Mouse (Mus musculus) neural tube, embryonic 15.5 days (tissue): Measurements from ENCODE around the gene Stmnd1. TPM values are rescaled to one million over a fixed set of nuclear protein-coding genes. Genes with fewer than 3 reads are reported as not detected.
A peak's percentile ranks its signal among the peaks of the same experiment; 100 is the strongest.
"Not testable (repeated sequence)": the region's sequence is repeated elsewhere in the genome, so short reads cannot be mapped to it uniquely, and the experiment has no call there.

Experiments used
- ATAC-seq: fragments of 200-750 bp; cut with Nextera tagmentation; 2 replicates; pipeline ENCODE4 v1.8.0; 2017; ENCODE audit warnings: mild to moderate bottlenecking, moderate TSS enrichment, moderate library complexity; ENCODE audit not compliant: low FRiP score
- H3K27ac ChIP-seq: fragments of 300-500 bp; sonication (generic); replicated peaks from 2 replicates; pipeline ENCODE4 v1.5.1; 2015; ENCODE audit warnings: mild to moderate bottlenecking, inconsistent platforms
- H3K27me3 ChIP-seq: fragments of 300-500 bp; sonication (generic); replicated peaks from 2 replicates; pipeline ENCODE4 v1.6.1; 2015; ENCODE audit warnings: inconsistent platforms
- H3K36me3 ChIP-seq: fragments of 300-500 bp; sonication (generic); 2 replicates; pipeline ENCODE4 v1.6.1; 2015; ENCODE audit warnings: inconsistent platforms
- H3K4me1 ChIP-seq: fragments of 300-500 bp; sonication (generic); 2 replicates; pipeline ENCODE4 v1.6.1; 2015; ENCODE audit warnings: inconsistent platforms
- H3K4me2 ChIP-seq: fragments of 300-500 bp; sonication (generic); 2 replicates; pipeline ENCODE4 v1.6.1; 2015; ENCODE audit warnings: inconsistent platforms, mild to moderate bottlenecking, moderate library complexity
- H3K4me3 ChIP-seq: fragments of 300-500 bp; sonication (generic); replicated peaks from 2 replicates; pipeline ENCODE4 v1.5.1; 2015; ENCODE audit warnings: mild to moderate bottlenecking, inconsistent platforms
- H3K9ac ChIP-seq: fragments of 300-500 bp; sonication (generic); replicated peaks from 2 replicates; pipeline ENCODE4 v1.6.1; 2015; ENCODE audit warnings: mild to moderate bottlenecking, inconsistent platforms
- H3K9me3 ChIP-seq: fragments of 300-500 bp; sonication (generic); replicated peaks from 2 replicates; pipeline ENCODE4 v1.6.1; 2016; ENCODE audit warnings: inconsistent platforms
- WGBS: fragments of 180-500 bp; shearing (Covaris S2); methylation state at CpG from one replicate; pipeline ENCODE4 v1.1.7; 2015; ENCODE audit warnings: mixed read lengths; 5-methylcytosine and 5-hydroxymethylcytosine counted together
- polyA plus RNA-seq: library from polyadenylated mRNA; unstranded; fragments of >200 nt; fragmentation: Nextera tagmentation; extraction: Ambion mirVana; gene quantifications from 2 replicates; pipeline ENCODE4 v1.2.1, GENCODE M21; 2015

The Stmnd1 gene
- 0.31 and 0.33 TPM in 2 replicates for polyA plus RNA-seq

DNA sequence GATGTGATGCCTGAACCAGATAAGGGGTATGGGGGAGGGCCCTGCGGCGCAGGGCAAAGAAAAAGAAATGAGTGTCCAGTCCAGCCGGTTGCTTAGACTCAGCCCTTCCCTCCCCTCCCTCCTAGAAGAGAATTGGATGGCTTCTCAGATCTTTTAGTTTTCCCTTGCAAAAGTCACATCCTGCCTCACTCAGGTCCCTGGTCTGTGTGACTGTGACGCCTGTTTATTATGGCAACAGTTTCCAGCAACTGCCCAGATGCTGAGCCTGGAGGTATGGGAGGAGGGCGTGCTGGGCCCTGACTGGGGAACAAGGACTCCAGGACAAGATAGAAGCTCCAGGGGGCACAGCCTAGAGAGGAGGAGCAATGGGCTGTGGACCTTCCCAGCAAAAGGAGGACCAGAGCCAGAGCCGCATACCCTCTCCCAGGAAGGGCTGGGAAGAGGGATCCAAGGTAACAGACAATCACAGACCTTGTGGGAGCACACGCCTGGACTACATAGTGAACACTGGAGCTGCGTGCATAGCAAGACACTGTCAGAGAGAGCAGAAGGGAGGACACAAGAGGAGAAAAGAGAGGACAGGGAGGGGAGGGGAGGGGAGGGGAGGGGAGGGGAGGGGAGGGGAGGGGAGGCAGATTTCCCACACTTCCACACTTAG lies at the start of gene Stmnd1:
TSS of gene Stmnd1 (plus strand) at position 269 of the 658 bp plus-strand sequence.
- Histone ChIP-seq H3K4me2 (peak within 1 kb of the TSS; percentile 45), H3K27ac (peak within 1 kb of the TSS; percentile 48; the same call in 1 of the 2 replicates), H3K4me1 (peaks cover 25% of the 10 kb centered on the region), H3K4me3 (no peak within 1 kb of the TSS; the same call in 1 of the 2 replicates), H3K36me3 (no peaks in the 10 kb centered on the region), H3K9me3 (no peaks in the 10 kb centered on the region), H3K9ac (no peak within 1 kb of the TSS), H3K27me3 (no peaks in the 10 kb centered on the region)
- WGBS, result 21% methylated on average over 7 of the region's 8 CpGs
- no peak for ATAC-seq

DNA sequence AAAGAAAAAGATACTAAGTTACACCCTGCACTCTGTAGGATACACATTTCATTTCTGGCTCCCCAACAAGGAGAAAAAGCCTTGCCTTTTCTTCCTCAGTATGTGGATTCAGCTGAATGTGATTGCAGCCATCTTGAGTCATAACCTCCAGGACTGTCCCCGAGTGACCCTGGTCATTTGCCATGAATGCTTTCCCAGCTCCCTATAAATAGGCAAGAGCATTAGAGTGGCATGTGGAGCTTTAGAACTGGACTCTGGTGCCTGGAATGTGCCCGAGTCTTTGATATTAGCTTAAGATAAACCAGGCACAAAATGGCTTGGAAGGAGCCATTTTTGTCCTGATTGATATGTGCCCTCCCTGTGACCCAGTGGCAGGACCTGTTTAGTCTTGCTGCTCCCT lies 46.6 kb upstream of the Stmnd1 start:
- Histone ChIP-seq H3K4me2 (no peak overlapping the region), H3K4me1 (0 out of 2 replicates have a peak, but pooled peaks cover 3% of the 10 kb centered on the region), H3K9ac (no peak overlapping the region), H3K27ac (no peak overlapping the region), H3K9me3 (no peaks in the 10 kb centered on the region), H3K4me3 (no peak overlapping the region), H3K27me3 (no peaks in the 10 kb centered on the region), H3K36me3 (no peaks in the 10 kb centered on the region)
- WGBS, result 75% methylated on average over 2 of the region's 2 CpGs
- no peak for ATAC-seq

DNA sequence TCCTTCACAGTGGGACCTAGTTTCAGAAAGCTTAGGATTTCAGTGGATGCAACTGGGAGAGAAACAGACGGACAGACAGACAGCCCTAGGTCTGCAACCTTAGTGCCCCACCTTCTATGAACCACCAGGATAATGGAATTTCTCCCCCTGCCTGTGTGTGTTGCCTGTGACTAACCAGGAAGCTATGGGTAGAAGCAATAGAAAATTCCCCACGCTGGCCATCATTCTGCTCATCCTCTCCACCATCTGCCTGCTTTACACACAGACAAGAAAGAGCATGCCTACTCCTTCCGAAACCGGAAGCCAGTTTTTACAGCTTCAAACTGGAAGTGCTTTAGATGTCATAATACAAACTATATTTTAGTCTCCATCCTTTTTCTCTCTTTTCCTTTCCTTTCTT lies 46.0 kb upstream of the Stmnd1 start:
- no peaks in the 10 kb centered on the region for H3K4me1 ChIP-seq
- WGBS, result 86% methylated on average over 4 of the region's 4 CpGs
- H3K9ac ChIP-seq, result no peak overlapping the region
- H3K9me3 ChIP-seq, result no peaks in the 10 kb centered on the region
- no peak overlapping the region for H3K27ac ChIP-seq
- no peak overlapping the region for H3K4me2 ChIP-seq
- no peak overlapping the region for H3K4me3 ChIP-seq
- no peaks in the 10 kb centered on the region for H3K36me3 ChIP-seq
- no peaks in the 10 kb centered on the region for H3K27me3 ChIP-seq
- no peak for ATAC-seq

DNA sequence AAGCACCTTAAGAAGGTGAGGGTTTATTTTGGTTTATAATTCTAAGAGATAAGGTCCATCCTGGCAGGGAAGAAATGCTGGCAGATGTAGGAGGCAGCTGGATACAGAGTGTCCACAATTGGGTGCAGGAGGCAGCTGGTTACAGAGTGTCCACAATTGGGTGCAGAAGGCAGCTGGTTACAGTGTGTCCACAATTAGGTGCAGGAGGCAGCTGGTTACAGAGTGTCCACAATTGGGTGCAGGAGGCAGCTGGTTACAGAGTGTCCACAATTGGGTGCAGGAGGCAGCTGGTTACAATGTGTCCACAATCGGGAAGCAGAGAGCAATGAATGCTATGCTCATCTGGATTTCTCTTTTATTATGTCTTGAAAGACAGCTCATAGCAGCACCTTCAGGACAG lies 44.8 kb upstream of the Stmnd1 start:
- 100% methylated on average over 1 of the region's 1 CpGs for WGBS
- H3K27ac ChIP-seq, H3K4me3 ChIP-seq, H3K9me3 ChIP-seq, H3K27me3 ChIP-seq, H3K9ac ChIP-seq, H3K4me2 ChIP-seq, ATAC-seq, H3K4me1 ChIP-seq, H3K36me3 ChIP-seq: not testable (repeated sequence)

DNA sequence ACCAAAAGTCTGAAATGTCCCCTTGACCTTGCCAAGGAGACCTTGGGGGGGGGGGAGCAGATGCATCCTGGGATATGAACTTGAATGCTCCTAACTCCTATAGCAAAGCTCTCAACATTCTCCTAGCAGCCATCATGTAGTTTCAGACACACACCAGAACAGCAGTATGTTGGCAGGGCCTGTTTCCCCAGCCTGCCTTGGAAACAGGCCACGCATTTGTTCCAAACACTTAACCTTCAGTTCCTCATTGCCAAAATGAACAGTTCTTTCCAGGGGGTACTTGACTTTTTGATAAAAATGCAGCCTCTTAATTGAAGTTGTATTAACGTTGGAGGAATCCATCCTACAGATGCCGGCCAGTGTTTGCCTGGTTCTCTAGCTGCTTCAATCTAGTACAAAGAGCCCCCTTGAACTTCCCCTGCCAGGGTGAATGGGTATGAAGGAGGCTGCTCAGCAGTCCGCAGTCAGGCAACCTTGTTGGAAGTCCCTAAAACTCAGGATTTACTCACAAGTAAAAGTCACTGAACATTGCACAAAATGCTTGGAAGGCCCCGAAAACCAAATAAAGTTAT lies 41.9 kb upstream of the Stmnd1 start:
- Histone ChIP-seq H3K4me3 (no peak overlapping the region), H3K9ac (no peak overlapping the region), H3K4me2 (no peak overlapping the region), H3K36me3 (no peaks in the 10 kb centered on the region), H3K9me3 (no peaks in the 10 kb centered on the region), H3K4me1 (no peaks in the 10 kb centered on the region), H3K27me3 (no peaks in the 10 kb centered on the region), H3K27ac (no peak overlapping the region; the same call in 1 of the 2 replicates)
- WGBS, result 67% methylated on average over 5 of the region's 5 CpGs
- no peak for ATAC-seq

DNA sequence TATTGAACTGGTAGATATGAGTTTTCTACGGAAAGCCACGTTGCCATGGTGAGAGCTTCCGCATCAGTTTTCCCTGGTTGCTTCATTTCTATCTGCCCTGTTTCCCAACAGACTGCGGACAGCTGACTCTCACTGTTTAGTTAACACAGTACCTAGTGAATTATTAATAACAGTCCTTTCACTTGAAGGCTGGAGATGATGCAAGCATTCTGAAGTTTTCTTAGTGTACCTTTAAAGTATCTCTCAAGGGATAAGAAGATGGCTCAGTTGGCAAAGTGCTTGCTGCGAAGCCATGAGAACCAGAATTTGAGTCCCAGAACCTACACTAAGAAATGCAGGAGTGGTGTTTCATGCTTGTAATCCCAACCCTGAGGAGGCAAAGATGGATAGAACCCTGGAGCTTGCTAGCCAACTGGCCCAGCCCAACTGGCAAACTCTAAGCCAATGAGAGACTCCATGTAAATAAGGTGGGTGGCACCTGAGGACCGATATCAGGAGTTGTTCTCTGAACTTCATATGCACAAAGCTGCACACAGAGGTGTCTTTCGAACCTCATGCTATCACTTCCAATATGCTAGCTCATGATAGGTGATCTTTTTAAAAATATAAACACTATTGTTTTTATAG lies 35.7 kb upstream of the Stmnd1 start:
- ATAC-seq, result no peak
- Histone ChIP-seq H3K27ac (no peak overlapping the region), H3K9me3 (no peaks in the 10 kb centered on the region), H3K27me3 (no peaks in the 10 kb centered on the region), H3K9ac (no peak overlapping the region), H3K4me1 (peaks cover 4% of the 10 kb centered on the region; the same call in 1 of the 2 replicates), H3K36me3 (no peaks in the 10 kb centered on the region), H3K4me2 (no peak overlapping the region), H3K4me3 (no peak overlapping the region)
- WGBS, result 60% methylated on average over 7 of the region's 7 CpGs

DNA sequence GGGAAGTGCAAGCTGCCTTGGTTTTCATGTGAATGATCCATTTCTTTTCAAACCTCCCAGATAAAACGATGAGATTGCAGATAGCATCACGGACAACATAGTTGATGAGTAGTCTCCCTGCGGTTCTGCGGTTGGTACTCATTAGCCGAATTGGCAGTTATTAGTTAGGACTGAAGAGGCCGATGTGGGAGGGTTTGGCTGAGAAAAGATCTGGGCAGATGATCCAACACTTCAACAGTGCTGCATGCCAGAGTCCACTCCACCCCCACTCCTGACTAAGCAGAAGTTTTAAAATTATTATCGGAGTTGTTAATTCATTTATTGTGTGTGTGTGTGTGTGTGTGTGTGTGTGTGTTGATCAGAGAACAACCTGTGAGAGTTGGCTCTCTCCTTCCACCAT lies 34.7 kb upstream of the Stmnd1 start:
- Histone ChIP-seq H3K27me3 (no peaks in the 10 kb centered on the region), H3K4me2 (no peak overlapping the region), H3K9me3 (no peaks in the 10 kb centered on the region), H3K4me3 (no peak overlapping the region), H3K4me1 (peaks cover 4% of the 10 kb centered on the region; the same call in 1 of the 2 replicates), H3K36me3 (no peaks in the 10 kb centered on the region), H3K9ac (no peak overlapping the region), H3K27ac (no peak overlapping the region)
- ATAC-seq, result no peak
- 91% methylated on average over 7 of the region's 7 CpGs for WGBS

DNA sequence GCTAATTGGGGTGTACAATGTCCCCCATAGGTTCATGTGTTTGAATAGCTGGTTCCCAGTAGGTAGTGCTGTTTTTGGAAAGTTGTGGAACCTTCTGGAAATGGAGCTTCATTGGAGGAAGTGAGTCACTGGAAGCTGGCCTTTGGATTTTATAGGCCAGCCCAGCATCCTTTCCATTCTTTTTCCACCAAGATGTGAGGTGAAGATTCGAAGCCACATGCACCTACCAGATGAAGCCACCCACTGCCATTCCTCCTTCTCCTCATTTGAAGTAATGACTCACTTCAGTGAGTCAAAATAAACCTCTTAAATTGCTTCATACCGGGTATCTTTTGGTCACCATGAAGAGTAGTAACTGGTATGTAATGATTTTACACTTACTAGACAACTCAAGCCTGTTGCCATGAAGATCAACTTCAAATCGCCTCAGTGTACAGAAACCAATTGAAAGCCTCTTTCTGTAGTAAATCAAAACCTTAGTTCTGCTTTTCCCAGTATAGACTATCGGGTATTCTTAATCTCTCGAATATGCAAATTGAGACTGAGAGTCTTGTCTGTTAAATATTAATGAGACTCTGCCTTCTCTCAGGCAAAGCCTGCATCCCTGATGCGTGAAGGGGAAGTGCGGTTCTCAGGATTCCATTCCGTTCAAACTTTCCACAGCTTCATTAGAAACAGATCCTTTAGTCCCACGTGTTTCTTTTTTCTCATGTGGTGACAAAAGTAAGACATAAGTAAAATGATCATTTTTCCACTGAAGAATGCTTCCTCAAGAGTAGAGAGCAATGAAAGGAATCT lies 31.9 kb upstream of the Stmnd1 start:
- ATAC-seq, result no peak
- H3K36me3 ChIP-seq, result no peaks in the 10 kb centered on the region
- H3K27me3 ChIP-seq, result no peaks in the 10 kb centered on the region
- no peak overlapping the region for H3K27ac ChIP-seq
- H3K4me1 ChIP-seq, result peaks cover 4% of the 10 kb centered on the region; the same call in 1 of the 2 replicates
- H3K4me2 ChIP-seq, result no peak overlapping the region
- H3K9me3 ChIP-seq, result no peaks in the 10 kb centered on the region
- H3K4me3 ChIP-seq, result no peak overlapping the region
- H3K9ac ChIP-seq, result no peak overlapping the region
- WGBS, result 37% methylated on average over 9 of the region's 9 CpGs

DNA sequence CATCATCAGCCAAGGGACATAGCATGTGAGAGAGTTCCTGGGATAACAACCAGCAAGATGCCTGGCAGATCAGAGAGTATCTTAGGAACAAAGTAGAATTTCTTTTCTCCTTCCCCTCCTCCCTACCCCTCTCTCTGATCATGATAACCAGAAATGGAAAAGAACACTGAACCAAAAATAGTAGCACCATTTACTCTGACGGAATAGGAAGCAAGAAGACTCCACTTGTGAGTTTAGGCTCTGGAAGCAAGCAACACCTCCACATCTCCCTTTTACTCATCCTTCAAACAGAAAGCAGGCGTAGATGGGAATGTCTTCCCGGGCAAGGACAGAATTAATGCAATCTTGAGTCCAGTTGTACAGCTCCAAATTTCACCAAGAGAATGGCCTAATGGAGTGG lies 19.8 kb upstream of the Stmnd1 start:
- WGBS, result 91% methylated on average over 3 of the region's 3 CpGs
- no peak for ATAC-seq
- Histone ChIP-seq H3K4me2 (no peak overlapping the region), H3K9me3 (no peaks in the 10 kb centered on the region), H3K27me3 (no peaks in the 10 kb centered on the region), H3K4me3 (no peak overlapping the region), H3K27ac (no peak overlapping the region), H3K36me3 (no peaks in the 10 kb centered on the region), H3K4me1 (no peaks in the 10 kb centered on the region), H3K9ac (no peak overlapping the region)

DNA sequence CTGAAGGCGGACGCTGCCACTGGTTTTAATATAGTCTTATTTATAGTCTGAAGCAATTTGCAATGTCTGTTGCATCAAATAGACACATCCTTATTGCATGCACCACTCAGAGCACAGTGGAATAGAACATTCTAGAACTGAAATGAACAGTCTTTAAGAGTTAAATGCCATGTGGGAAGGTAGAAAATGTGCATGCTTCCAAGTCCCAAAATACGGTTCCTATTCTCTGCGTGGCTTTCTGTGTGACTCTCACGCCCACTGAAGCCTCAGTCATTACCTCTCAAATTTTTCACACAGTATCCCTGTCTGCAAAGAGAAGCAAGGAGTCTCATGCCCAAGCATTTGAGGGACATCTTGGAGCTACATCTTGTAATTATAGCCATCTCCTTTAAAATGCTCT lies 19.4 kb upstream of the Stmnd1 start:
- Histone ChIP-seq H3K4me3 (no peak overlapping the region), H3K9ac (no peak overlapping the region), H3K27me3 (no peaks in the 10 kb centered on the region), H3K27ac (no peak overlapping the region), H3K36me3 (no peaks in the 10 kb centered on the region), H3K4me2 (no peak overlapping the region), H3K4me1 (no peaks in the 10 kb centered on the region), H3K9me3 (no peaks in the 10 kb centered on the region)
- WGBS, result 92% methylated on average over 5 of the region's 5 CpGs
- ATAC-seq, result no peak

DNA sequence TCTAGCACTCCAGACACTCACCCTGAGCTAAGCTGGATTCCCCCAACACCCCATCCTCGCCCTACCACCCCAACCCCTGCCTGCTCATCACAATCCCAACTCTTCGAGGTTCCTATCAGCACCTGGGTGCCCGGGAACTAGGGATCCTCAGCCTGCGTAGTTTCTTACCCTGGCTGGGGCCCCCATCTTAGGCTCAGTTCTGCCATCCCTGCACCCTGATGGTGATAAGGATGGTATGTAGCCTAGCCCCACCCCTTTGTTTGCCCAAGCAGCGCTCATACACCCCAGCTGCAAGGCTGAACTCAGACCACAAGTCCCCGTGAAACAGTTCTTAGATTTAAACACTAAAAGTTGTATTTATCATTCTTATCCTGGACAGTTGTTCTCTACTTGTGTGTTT lies 17.9 kb upstream of the Stmnd1 start:
- ATAC-seq, result no peak
- Histone ChIP-seq H3K36me3 (no peaks in the 10 kb centered on the region), H3K9me3 (no peaks in the 10 kb centered on the region), H3K4me1 (no peaks in the 10 kb centered on the region), H3K27me3 (no peaks in the 10 kb centered on the region), H3K4me3 (no peak overlapping the region), H3K4me2 (no peak overlapping the region), H3K9ac (no peak overlapping the region), H3K27ac (no peak overlapping the region)
- 77% methylated on average over 6 of the region's 6 CpGs for WGBS
